Mouse (Mus musculus) embryonic fibroblast, embryonic 13.5 days (primary cell): Measurements from ENCODE around the gene Cldn34a. TPM values are rescaled to one million over a fixed set of nuclear protein-coding genes. Genes with fewer than 3 reads are reported as not detected.
"Not testable (repeated sequence)": the region's sequence is repeated elsewhere in the genome, so short reads cannot be mapped to it uniquely, and the experiment has no call there.

Experiments used
- H3K27ac ChIP-seq: 2 replicates; pipeline ENCODE4 v1.5.1; 2012; ENCODE audit warnings: low read length, control low read depth, inconsistent platforms; ENCODE audit not compliant: insufficient read depth
- H3K4me1 ChIP-seq: 2 replicates; pipeline ENCODE4 v1.6.1; 2011; ENCODE audit warnings: low read length; ENCODE audit not compliant: control insufficient read depth, insufficient read depth
- H3K4me3 ChIP-seq: 2 replicates; pipeline ENCODE4 v1.5.1; 2011; ENCODE audit warnings: mild to moderate bottlenecking, control low read depth, low read length; ENCODE audit not compliant: insufficient read depth
- CTCF ChIP-seq: IDR thresholded peaks from 2 replicates; pipeline ENCODE4 v1.5.1; 2011; ENCODE audit warnings: mild to moderate bottlenecking, control low read depth, low read length, moderate library complexity, borderline replicate concordance; ENCODE audit not compliant: insufficient read depth
- POLR2A ChIP-seq: IDR thresholded peaks from 2 replicates; pipeline ENCODE4 v1.6.1; 2011; ENCODE audit warnings: low read depth, mild to moderate bottlenecking, control low read depth, low read length, moderate library complexity
- polyA plus RNA-seq: library from polyadenylated mRNA; stranded (reverse); fragments of >200 nt; gene quantifications from 2 replicates; pipeline ENCODE4 v1.2.4, GENCODE M21; 2011; ENCODE audit warnings: low read depth; ENCODE audit not compliant: missing spikeins, insufficient read length

Gene Cldn34a
- polyA plus RNA-seq = not detected in 2 replicates

DNA sequence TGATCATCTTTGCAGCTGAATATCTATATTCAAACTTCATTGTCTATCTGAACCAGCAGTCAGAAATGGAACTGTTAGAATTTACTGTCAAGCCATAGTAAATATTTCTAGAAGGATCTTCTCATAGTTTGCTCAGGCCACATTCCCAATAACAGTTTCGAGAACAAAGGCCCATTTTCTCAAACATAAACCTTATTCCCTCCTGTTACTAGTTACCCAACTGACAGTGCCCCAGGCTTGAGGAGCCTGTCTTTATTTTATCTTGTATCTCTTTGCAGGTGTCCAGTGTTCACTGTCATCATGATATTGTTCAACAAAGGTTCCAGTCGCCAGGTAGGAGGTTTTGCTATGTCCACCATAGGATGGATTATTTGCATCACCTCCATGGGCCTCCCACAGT is at the start of gene Cldn34a:
Cldn34a (plus strand) TSS at position 301 of the 400 bp plus-strand sequence.
- no peak within 1 kb of the TSS for H3K27ac ChIP-seq
- H3K4me1 ChIP-seq = no peaks in the 10 kb centered on the region
- TF ChIP-seq CTCF (no peak), POLR2A (no peak)
- no peak within 1 kb of the TSS for H3K4me3 ChIP-seq

DNA sequence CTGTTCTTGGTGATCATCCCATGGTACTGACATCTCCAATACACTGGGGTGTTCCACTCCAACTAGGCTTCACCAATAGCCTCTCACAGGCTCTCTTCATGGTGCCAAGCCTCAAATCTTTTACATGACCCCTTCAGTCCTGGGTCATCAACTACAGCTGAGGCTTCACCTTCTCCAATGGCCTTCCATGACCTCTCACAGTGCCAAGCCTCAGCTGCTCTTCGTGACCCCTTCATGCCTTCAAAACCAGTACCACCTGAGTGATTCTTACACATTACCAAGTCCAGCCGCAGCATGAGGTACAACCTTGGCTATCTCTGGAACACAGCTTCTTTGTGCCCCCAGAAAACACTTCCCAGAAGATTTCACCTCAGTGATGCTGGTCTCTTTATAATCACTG is 44.5 kb upstream of the Cldn34a start:
- not testable (repeated sequence) for H3K4me1 ChIP-seq, H3K4me3 ChIP-seq, H3K27ac ChIP-seq

DNA sequence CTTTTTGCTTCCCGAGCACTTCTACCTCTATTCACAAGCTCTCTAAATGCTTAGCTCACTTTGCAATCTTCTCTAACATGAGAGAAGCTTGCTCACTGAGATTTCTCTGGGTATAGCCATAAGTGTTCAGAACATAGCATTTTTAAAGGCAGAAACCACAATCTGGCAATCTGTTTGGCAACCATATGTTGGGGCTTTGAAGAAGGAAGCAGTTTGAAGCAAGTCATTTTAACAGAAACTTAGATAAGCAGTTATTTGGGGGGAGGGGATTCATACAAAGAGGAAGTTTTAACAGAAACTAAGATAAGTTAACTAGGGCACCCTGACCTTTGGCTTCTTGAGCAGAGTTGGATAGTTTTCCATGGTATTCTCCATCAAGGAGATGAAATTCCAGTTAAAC is 17.4 kb upstream of the Cldn34a start:
- no peak overlapping the region for H3K4me3 ChIP-seq
- H3K27ac ChIP-seq = no peak overlapping the region
- H3K4me1 ChIP-seq = no peaks in the 10 kb centered on the region
- TF ChIP-seq POLR2A = no peak
- no peak for TF ChIP-seq CTCF

DNA sequence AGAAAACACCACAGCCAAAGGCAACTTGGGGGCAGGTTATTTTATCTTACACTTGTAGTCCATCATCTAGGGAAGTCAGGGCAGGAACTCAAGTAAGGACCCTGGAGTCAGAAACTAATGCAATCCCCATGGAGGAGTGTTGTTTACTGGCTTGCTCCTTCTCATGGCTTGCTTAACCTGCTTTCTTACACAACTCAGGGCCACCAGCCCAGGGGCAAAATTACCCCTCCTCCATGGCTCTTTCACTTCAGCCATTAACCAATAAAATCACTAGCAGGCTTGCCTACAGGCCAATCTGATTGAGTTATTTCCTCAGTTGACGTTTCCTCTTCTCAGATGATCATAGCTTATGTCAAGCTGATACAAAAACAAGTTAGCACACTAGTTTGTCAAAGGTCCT is 15.0 kb upstream of the Cldn34a start:
- H3K27ac ChIP-seq = no peak overlapping the region
- H3K4me3 ChIP-seq = no peak overlapping the region
- H3K4me1 ChIP-seq = no peaks in the 10 kb centered on the region
- TF ChIP-seq POLR2A = no peak

DNA sequence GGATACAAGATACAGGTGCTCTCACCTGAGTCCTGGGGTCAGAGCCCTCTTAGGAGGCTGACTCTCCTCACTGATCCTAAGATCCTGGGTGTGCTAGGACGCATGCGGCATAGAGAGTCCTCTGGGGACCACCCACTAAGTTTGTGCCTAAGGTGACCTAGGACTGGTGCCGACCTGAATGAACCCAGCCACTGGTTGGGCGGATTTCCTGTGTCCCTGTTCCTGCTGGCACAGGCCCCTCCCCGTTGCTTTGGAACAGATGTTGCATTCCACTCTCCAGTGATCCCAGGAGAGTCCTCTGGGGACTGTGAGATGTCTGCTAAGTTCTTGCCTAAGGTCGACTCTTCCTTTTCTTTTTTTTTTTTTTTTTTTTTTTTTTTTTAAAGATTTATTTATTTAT is 5.7 kb upstream of the Cldn34a start:
- Histone ChIP-seq H3K4me1 (no peaks in the 10 kb centered on the region), H3K27ac (no peak overlapping the region), H3K4me3 (no peak overlapping the region)
- TF ChIP-seq CTCF (no peak), POLR2A (no peak)

Other genes starting within 250 kb of the Cldn34a start
- gene Kantr, start 235.8 kb upstream of the Cldn34a start, polyA plus RNA-seq = 8.7 and 9.1 TPM in 2 replicates
- gene Tspyl2, start 220.9 kb upstream of the Cldn34a start, polyA plus RNA-seq = 36.1 and 38.6 TPM in 2 replicates
- 10.3 and 10.8 TPM in 2 replicates for gene Gpr173, start 194.6 kb upstream of the Cldn34a start, polyA plus RNA-seq
- gene Shroom2, start 206.1 kb downstream of the Cldn34a start, polyA plus RNA-seq = 3.8 and 4.5 TPM in 2 replicates
- not detected in 2 replicates for gene Gpr143, start 218.6 kb downstream of the Cldn34a start, polyA plus RNA-seq